Mouse (Mus musculus) layer of hippocampus, postnatal 14 days (tissue): ENCODE measurements around the gene Gjb5. TPM values are rescaled to one million over a fixed set of nuclear protein-coding genes. Genes with fewer than 3 reads are reported as not detected.
A peak's percentile ranks its signal among the peaks of the same experiment; 100 is the strongest.

Source experiments
- DNase-seq, 2 experiments: peaks; one replicate each; pipeline ENCODE4 v3.0.0; 2021 to 2022; ENCODE audit warnings: low spot score in 2 of 2, mixed read lengths in 1 of 2
- long read RNA-seq, 2 experiments: library from polyadenylated mRNA; stranded (forward); transcript quantifications; one replicate each; pipeline ENCODE4 v2.0.0; 2021
- total RNA-seq, 2 experiments: library from RNA; stranded (reverse); gene quantifications; 2 replicates each; pipeline ENCODE4 v1.2.3; 2021

Gene Gjb5
- total RNA-seq = not detected
- long read RNA-seq, experiment 1 = 0 reads
- long read RNA-seq, experiment 2 = 0 reads

DNA sequence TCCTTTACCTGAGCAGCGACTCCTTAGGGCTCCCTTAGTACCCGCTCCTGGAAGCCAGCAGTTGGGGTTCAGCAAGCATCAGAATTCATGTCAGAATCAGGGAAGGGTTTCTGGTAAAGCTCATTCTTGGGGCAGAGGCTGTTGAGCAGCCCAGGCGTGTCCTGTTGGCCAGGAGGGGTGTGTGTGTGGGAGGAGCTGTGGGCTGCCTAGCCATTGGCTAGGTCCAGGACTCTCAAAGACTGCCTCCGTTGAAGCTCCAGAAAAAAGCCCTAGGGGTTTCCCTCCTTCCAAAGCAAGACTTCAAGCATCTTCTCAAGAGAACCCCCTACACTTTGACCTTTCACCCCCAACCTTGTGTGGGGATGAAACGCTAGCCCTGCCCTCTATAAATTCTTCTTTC lies at the start of gene Gjb5:
Gene Gjb5, minus strand, starts transcription at position 164 of the 400 bp plus-strand sequence.
- DNase-seq = no peak

DNA sequence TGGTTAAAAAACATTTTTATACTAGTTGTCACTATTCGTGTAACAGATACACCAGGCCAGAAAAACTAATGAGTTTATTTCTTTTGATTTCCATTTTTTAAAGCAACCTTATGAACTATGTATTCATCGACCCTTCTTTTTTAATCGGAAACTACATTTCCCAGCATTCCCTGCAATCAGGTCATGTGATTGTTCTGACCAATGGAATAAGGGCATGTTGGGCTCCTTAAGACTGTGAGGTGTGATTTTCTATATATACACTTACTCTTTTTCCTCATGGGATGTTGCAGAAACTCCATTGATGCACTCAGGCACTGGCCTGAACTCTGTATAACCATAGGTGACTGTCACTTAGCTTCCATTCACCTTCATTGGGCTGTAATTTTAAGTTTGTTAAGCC lies 44.6 kb upstream of the Gjb5 start:
- no peak for DNase-seq

DNA sequence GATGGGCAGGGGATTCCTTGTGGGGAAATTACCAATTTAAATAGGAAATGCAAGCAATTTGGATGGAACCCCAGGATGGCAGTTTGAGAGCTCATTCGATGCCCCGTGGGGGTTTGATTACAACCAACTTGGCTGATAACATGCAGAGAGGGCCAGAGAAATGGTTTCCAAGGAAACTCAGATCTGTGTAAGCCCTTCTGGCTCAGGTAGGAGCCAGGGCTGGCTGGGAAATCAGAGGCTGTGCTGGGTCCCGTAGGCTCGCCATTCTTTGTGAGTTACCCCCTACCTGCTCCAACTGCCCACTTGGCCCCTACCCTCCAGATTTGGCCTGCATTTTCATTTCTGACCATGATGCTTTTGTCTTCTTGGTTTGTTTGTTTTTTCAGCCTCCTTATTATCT lies 44.2 kb upstream of the Gjb5 start:
- DNase-seq = peak in 1 of 2 experiments; percentile 46

DNA sequence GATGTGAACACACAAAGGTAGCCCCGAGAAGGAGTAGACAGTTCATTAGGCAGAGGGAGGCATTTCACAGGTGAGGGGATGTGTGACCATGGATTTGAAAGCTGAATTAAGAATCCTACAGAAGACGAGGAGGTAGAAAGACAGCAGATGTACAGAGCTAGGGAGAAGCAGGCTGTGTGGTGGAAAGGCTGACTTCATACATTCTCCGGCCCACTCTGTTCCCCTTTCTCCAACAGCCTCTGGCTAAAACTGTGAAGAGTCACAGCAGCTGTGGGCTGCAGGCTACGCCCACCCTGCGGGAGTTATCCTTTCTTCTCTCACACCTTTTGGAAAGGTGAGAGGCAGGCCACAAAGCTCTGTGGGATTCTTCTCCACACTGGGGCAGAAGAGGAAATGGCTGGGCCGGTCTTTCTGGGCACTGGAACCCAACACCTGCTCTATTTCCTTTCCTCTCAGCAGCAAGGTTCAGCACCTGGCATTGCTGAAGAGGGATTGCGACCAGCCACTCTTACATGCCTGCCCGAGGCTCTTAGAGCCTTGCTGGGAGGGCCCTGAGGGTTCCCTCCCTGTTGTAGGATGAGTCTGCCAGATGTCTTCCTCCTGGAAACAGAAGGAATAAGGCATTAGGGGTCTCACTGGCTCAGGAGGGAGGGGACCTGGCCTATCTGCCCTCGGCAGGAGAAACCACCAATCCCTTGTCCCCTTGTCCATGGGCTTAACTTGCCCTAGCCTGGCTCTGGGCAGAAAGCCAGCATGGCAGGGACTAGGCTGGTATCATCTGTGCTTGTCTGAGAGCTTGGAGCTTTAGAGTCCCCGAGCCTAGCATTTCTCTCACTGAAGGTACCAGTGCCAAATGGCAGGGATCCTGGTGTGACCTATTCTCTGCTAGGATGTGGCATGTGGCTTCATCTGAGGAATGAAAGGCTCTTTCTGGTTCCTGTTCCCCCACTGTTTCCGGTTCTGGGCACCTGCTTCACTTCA lies 42.5 kb upstream of the Gjb5 start:
- DNase-seq = peak; percentile 36 to 62

DNA sequence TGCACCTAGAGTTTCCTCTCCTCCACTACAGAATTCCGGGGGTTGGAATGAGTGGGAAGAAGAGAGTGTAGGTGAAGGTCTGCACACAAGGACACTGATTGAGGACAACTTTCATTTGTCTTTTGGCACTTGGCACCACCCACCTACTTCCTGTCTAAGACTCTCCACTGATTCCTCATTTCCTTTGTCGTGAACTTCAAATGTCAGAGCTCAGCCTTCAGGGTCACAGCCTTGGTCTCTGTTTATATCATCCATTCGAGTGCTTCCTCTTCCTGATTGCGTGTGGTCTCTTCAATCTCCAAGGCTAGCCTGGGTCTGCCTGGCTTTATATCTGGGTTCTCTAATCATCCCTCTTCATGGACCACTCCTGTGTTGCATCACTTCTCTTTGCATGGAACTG lies 37.6 kb upstream of the Gjb5 start:
- no peak for DNase-seq

DNA sequence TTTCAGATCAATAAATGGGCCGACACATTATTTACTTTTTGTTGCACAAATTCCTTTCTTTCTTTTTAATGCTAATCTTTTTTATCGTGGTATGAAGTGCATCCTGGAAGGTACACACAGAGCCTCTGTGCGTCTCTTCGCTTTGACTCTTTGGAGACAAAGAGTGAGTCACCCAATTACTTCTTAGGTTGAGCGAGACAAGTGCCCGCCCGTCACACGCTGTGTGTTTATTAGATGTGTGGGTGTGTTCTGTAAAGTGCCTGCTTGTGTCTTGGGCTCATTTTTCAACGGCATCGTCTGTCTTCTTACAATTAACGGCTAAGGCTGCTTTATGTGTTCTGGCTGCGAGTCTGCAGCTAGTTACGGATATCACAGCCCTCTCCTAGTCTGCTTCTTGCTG lies 31.7 kb upstream of the Gjb5 start:
- DNase-seq = no peak

DNA sequence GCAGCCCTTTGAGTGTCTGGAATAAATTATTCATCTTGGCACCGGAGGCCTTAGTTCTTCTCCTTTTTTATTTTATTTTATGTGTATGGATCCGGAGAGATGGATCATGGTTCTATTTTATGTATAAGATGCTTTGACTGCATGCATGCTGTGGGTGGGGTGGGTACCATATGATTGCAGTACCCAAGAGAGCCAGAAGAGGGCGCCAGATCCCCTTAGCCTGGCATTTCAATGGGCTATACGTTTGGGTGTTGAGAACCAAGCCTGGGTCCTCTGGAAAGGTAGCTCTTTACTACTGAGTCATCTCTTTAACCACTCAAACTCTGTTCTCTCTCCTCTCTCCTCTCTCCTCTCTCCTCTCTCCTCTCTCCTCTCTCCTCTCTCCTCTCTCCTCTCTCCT lies 19.4 kb upstream of the Gjb5 start:
- no peak for DNase-seq

DNA sequence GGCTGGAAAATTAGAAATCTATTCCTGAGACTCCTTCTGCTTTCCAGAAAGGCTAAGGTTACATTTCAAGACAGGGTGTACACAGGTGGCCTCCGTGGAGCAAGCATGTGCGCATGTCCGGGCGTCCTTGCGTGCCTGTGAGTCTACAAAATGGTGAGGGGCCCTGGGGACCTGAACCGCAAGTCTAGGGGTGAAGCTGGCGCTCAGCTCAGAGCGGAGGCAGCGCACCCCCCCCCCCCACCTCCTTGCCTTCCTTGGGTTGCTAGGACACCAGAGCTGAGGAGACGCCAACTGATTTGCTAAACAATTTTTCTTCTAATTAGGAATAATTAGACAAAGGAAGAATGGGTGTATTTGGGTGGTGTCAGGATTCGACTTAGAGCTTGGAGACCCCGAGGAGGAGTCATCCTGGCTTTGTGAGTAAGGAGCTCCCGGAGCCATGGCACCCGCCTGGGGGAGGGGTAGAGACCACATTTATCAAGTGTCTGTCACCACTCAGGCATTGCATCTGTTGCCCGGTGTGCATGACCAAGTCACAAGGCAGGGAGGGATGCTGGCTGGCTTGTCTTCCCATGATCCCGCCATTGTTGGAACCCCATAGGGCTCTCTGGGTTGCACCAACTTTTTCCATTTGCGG lies 17.7 kb upstream of the Gjb5 start:
- no peak for DNase-seq

DNA sequence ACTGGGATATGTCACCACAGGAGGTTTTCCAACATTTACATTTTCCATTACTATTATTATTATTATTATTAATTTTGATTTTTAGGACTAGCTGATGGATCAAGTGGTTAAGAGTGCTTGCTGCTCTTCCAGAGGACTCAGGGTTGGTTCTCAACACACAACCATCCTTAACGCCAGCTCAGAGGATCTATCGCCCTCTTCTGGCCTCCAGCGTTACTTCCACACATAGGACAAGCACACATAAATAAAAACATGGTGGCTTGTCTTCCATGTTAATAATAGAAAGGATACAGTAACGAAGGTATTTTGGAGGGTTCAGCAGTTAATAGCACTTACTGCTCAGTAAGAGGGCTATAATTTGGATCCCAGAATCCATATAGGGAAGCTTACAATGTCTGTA lies 16.7 kb upstream of the Gjb5 start:
- DNase-seq = no peak

DNA sequence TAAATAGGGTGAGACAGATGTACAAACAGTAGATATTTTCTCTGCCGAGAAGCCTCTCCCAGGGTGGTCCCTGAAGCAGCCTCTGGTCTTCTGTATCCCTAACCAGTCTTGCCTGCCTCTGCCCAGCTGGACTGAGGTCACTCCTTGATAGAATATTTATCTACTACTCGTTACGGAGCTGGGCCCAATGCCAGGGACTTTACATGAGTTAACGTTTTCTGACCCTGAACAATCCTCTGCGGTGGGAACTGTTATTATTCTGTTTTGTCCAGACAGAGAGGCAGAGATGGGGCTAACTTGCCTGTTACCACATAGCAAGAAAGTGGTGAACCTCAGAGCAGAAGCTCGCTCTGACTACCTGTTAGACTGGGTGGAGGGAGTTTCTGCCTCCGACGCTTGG lies 15.5 kb upstream of the Gjb5 start:
- DNase-seq = no peak

DNA sequence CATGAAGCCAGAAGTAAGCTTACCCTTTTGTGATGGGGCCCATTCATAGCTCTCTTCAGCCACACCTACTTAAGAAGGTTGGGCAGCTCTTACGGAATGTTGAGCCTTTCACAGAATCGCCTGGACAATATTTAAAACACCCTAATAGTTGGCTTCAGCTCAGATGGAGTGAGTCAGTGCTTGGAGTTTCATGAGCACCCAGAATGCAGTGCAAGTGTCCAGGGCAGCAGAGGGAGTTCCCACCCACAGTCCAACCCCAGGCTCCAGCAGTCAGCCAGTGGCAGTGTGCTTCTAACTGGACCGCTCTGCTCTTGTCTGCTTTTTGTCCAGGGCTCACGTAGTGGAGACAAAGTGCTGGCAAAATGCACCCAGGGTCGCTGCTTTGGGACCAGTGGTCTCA lies 13.6 kb upstream of the Gjb5 start:
- DNase-seq = no peak

DNA sequence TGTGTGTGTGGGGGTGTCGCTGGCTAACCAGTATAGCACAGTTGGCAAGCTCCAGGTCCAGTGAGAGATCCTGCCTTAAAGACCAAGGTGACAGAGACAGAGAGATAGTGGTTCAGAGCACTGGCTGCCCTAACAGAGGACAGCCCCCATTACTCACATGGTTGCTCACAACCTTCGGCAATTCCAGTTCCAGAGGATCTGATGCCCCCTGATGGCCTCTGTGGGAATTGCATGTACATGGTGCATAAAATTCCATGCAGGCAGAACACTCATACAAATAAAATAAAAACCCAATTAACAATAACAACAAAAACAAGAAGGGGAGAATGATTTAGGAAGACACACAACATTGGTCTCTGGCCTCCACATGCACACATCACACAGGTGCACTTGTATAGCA lies 12.5 kb upstream of the Gjb5 start:
- no peak for DNase-seq

DNA sequence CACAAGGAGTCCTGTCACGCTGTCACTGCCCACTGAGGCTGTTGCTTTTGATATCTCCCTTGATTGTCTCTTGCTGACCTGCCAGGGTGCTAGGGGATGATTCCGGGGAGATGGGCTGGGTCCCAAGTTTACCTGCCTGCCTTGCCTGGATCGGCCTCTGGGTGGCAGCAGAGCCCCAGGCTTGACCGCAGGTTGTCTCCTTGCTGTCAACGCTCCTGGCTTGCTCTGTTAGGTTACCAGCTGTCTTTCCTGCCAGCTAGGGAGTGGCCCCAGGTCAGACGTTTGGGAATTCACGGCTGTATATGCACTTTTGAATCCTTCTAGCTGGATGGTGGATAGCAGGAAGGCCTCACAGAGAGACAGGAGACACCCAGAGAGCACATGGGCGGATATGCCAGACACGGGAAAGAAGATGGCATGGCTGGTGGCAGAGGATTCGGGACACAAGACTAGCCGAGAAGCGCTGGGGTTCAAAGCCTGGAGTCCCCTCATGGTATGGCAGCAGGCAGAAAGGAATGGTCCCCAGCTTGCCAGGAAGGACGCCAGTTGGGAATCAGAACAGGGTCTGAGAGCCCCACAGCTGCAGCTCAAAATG lies 10.5 kb upstream of the Gjb5 start:
- peak; percentile 55 to 69 for DNase-seq

DNA sequence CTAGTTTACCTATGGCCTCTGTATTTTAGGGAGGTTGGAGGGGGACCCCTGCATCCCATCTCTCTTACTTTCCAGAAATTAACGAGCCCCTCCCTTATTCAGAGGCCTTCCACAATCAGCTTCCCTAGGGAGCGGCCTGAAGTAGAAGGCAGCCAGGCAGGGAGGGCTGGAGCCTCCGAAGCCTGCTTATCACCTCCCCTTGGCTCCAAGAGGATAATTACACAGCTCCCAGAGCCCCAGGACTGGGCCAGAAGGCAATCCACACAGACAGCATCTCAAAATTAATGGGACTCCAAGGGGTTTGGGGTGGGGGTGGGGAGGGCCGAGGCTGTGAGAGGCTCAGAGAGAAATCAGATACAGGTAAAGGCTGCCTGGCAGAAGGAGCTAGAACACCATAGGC lies 7.9 kb upstream of the Gjb5 start:
- DNase-seq = no peak

DNA sequence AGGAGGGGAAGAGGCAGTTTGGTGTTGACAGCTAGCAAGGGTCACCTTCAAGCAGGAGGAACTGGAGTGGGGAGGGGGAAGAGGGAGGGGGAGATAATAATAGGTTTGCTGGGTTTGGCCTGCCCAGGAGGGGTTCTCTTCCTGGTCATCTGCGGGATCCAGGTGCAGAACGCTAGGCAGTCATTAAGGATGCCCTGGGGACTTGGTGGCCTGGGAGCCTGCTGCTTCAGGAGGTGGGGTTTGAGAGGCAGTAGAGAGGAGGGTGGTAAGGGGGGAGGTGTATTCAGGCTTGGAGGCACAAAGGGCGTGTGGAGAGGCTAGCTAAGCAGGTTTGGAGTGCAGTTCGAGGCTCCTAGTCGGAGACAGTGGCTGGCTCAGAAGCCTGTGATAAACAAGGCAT lies 7.5 kb upstream of the Gjb5 start:
- DNase-seq = no peak

DNA sequence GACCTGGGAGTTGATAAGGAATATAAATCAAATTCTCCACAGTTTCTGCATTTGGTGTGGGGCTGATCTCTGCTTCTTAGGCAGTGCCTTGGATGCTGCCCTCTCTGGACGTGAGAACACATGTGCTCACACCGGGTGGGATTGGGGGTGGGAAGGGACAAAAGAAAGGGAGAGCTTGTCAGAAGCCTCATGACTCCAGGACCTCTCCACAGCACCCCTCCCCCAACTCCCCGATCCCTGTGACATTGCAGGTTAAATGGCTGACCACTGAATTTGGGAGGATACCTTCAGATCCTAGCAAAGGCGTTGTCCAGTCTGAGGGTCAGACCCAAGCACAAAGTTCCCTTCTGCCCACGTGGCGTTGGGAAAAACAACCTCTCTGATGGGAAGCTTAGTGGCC lies 6.5 kb upstream of the Gjb5 start:
- no peak for DNase-seq

DNA sequence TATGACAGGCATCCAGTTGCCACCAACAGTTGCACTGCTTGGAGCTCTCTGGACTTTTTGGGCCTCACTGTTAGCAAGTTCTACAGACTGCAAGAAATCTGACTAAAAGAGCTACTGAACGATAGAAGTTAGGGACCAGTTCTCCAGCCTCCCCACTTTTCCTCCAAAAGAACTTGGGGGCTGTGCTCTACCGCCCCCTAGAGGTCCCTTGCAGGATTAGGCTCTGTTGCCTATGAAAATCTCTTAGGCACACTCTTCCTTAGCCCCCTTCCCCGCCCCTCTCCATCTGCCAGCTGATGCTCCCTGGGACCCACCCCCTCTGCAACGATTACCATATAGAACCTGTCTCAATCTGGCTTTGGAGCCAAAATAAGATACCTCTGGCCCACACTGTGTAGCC lies 5.3 kb upstream of the Gjb5 start:
- DNase-seq = no peak

DNA sequence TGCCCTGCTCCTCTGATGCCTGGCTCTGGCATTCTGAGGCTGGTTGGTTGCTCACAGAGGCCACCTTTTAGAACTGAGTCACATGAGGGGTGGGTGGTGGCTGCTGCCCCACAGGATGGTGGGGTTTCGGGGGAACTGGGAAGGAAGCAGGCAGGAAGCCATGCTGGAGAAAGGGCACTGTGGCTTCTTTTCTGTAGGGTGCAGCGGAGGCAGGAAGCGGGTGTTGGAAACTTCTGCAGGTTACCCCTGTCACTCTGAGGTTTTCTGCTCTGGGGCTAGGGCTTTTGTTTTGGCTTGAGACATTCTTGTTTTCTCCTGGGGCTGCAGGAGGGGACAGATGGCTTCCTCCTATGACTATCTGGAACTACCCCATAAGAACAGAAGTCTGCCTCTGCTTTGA lies 4.5 kb upstream of the Gjb5 start:
- no peak for DNase-seq

DNA sequence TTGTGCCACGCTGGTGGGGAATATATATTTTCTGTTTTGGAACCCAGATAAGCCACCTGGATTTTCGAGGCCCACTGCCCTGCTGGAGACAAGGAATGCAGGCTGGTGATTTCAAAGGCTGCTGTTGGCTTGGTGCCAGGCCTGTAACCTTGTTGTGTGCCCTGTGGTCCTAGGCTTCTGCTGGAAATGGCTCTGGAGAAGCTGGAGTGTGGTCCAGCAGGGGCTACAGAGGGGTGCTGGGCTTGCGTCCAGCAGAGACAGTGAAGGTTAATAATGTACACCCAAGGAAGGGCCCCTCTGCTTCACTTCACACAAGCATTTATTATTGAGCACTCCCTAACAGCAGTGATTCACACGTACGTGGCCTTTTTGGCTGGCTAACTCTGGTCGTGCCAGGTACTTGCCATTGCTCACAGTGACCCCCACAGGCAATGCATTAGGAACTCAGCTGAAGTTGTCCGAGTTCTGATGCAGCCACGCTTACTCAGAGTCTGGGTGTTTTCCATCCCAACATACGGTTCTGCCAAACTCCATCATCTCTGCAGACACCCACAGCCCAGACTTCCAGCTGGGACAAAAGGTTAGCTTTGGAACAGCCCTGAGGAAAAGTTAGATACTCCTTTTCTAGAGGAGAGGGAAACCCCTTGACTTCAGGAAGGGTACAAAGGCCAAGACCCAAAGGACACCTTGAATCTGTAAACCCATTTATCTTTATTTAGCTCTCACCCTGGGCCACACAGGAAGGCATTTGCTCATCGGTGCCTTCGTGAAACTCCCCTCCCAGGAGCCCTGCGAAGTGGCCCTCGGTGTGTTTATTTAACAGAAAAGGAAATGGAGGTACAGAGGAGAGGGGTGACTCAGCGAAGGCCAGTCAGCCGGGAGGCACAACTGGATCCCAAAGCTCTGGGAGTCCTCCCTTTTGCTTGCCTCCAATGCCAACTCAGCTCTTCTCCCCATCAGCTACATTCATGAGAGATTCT lies 3.2 kb downstream of the Gjb5 start:
- no peak for DNase-seq

DNA sequence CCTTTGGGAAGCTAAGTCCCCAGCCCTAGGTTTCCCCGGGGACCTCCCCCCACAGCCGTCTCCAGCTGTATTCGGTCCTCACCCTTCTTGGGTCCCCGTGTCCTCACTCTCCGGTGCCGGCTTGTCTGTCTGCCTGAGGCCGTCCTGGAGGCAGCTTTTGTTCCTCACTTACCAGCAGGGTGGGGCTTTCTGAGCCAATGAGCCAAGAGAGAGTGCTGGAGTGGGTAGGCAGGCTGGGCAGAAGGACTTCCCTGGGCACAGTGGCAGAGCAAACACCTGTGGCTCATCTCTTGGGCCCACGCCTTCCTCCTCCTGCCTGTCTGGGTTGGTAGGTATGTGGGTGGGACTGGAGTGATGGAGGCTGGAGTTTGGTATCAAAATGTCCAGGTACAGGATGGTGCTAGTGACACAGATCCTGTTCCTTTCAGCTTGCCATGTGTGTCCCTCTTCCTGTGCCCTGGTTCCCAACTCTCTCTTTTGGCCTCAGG lies 4.0 kb downstream of the Gjb5 start, which contains the start of gene Gjb4:
Gene Gjb4, minus strand, starts transcription at position 131 of the 488 bp plus-strand sequence.
- DNase-seq = no peak

DNA sequence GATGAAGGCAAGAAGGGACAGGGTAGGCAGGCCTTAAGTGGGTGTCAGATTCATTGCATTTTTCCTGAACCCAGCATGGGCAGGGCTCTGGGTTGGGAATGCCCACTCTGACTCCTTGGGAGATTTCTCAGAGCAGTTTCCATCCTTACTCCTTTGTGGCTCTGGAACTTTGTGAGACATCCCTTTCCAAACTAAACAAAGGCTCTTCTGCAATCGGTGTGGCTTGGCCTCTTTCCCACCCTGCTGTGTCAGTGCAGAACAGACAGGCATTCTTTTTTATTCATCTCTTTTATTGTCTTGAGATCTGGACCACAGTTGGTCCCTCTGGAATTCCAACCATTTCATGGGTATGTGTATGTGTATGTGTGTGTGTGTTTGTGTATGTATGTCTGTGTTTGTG lies 5.4 kb downstream of the Gjb5 start:
- DNase-seq = no peak
